Mouse (Mus musculus) right cerebral cortex, adult 18-20 months (tissue): ENCODE results near the gene Hsf2bp.

Source experiments
- DNase-seq: peaks from one replicate; pipeline ENCODE4 v3.0.0; 2022; ENCODE audit warnings: mixed read lengths

Gene Hsf2bp

GRCm38 (mm10) chr17:32035609-32036508, at the start of gene Hsf2bp, which contains the start of gene Rrp1b:
Gene Hsf2bp (minus strand): TSS chr17:32036349.
Gene Rrp1b (plus strand): TSS chr17:32036100.
- DNase-seq = peak; percentile 78

- no peak for DNase-seq
Measured at GRCm38 (mm10) chr17:32083351-32083750, 47.2 kb upstream of the Hsf2bp start.

GRCm38 (mm10) chr17:32075164-32075563, 39.0 kb upstream of the Hsf2bp start:
- peak; percentile 43 for DNase-seq

GRCm38 (mm10) chr17:32074658-32075057, 38.5 kb upstream of the Hsf2bp start:
- no peak for DNase-seq

- peak; percentile 75 for DNase-seq
Measured at GRCm38 (mm10) chr17:32073359-32073758, 37.2 kb upstream of the Hsf2bp start.

- no peak for DNase-seq
Measured at GRCm38 (mm10) chr17:32068810-32069209, 32.7 kb upstream of the Hsf2bp start.

GRCm38 (mm10) chr17:32068381-32068780, 32.2 kb upstream of the Hsf2bp start:
- no peak for DNase-seq

GRCm38 (mm10) chr17:32067541-32067940, 31.4 kb upstream of the Hsf2bp start:
- no peak for DNase-seq

GRCm38 (mm10) chr17:32064762-32065161, 28.6 kb upstream of the Hsf2bp start:
- peak; percentile 52 for DNase-seq

- no peak for DNase-seq
Measured at GRCm38 (mm10) chr17:32063654-32064053, 27.5 kb upstream of the Hsf2bp start.

- no peak for DNase-seq
Measured at GRCm38 (mm10) chr17:32061219-32061618, 25.1 kb upstream of the Hsf2bp start.

GRCm38 (mm10) chr17:32059084-32059483, 22.9 kb upstream of the Hsf2bp start:
- DNase-seq = peak; percentile 9

- no peak for DNase-seq
Measured at GRCm38 (mm10) chr17:32057843-32058242, 21.7 kb upstream of the Hsf2bp start.

GRCm38 (mm10) chr17:32053677-32054076, 17.5 kb upstream of the Hsf2bp start:
- DNase-seq = no peak

- DNase-seq = no peak
Measured at GRCm38 (mm10) chr17:32052237-32053080, 16.3 kb upstream of the Hsf2bp start.

- DNase-seq = no peak
Measured at GRCm38 (mm10) chr17:32050609-32051008, 14.5 kb upstream of the Hsf2bp start.

GRCm38 (mm10) chr17:32049914-32050313, 13.8 kb upstream of the Hsf2bp start:
- DNase-seq = no peak

- no peak for DNase-seq
Measured at GRCm38 (mm10) chr17:32048351-32048750, 12.2 kb upstream of the Hsf2bp start.

- peak; percentile 19 for DNase-seq
Measured at GRCm38 (mm10) chr17:32046541-32046940, 10.4 kb upstream of the Hsf2bp start.

- no peak for DNase-seq
Measured at GRCm38 (mm10) chr17:32040263-32040662, 4.1 kb upstream of the Hsf2bp start.

GRCm38 (mm10) chr17:32036509-32037438, 625 bp upstream of the Hsf2bp start:
- no peak for DNase-seq

- no peak for DNase-seq
Measured at GRCm38 (mm10) chr17:32034322-32034721, 1.8 kb downstream of the Hsf2bp start.
